Mouse (Mus musculus) heart, postnatal 4 days (tissue): ENCODE results near the gene Tchhl1. TPM values are rescaled to one million over a fixed set of nuclear protein-coding genes. Genes with fewer than 3 reads are reported as not detected.
"Not testable (repeated sequence)": the region's sequence is repeated elsewhere in the genome, so short reads cannot be mapped to it uniquely, and the experiment has no call there.

Source experiments
- DNase-seq: peaks from one replicate; pipeline ENCODE4 v3.0.0; 2021
- total RNA-seq, 2 experiments: library from RNA; stranded (reverse); gene quantifications; 2 replicates each; pipeline ENCODE4 v1.2.3; 2021

The Tchhl1 gene
- total RNA-seq: not detected

DNA sequence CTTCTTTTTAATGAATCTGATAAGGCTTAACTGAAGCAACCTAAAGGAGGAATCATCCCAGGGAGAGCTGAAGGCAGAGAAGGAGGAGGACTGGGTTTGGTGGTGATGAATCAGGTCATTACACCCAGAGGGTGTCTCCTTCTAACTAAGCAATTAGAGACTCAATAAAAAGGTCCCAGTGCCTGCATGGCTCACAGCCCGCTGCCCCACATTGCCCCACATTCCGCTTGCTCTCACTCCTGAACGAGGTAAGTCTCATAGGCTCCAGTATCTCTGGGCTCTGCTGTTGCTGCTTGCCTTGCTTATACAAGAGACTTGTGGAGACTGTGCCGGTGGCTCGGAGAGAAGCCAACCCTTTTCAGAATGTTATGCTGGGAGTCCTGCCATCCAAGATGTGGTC is at the start of gene Tchhl1:
Tchhl1 (plus strand) TSS at position 194 of the 400 bp plus-strand sequence.
- DNase-seq: no peak

GRCm38 (mm10) chr3:93431673-93432072 is 36.9 kb upstream of the Tchhl1 start:
- no peak for DNase-seq

GRCm38 (mm10) chr3:93442030-93442429 is 26.5 kb upstream of the Tchhl1 start, which contains the start of gene Tchh:
Tchh (plus strand) TSS chr3:93442330.
- no peak for DNase-seq

GRCm38 (mm10) chr3:93443501-93444101 is 25.0 kb upstream of the Tchhl1 start:
- peak; percentile 7 for DNase-seq

DNA sequence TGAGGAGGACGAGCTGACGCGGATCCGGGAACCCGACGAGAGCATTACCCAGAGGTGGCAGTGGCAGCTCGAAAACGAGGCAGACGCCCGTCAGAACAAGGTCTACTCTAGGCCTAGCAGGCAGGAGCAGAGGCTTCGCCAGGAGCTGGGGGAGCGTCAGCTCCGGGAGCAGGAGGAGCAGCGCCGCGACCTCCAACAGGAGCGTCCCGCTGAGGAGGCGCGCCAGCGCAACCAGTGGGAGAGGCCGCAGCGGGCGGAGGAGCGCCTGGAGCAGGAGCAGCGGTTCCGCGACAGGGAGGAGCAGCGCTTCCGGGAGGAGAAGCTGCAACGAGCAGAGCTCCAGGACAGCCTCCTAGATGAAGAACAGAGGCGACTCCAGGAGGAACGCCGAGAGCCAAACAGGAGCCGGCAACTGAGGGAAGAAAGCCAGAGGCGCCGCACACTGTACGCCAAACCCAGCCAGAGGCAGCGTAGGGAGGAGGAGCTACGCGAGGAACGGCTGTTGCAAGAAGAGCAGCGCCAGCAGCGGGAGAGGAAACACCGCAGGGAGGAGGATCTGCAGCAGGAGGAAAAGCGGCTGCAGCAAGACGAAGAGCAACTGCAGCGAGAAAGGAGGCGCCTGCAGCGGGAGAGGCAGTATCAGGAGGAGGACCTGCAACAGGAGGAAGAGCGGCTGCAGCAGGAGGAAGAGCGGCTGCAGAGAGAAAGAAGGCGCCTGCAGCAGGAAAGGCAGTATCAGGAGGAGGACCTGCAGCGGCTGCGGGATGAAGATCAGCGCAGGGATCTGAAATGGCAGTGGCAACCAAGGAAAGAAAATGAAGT is 24.0 kb upstream of the Tchhl1 start:
- peak; percentile 66 for DNase-seq

DNA sequence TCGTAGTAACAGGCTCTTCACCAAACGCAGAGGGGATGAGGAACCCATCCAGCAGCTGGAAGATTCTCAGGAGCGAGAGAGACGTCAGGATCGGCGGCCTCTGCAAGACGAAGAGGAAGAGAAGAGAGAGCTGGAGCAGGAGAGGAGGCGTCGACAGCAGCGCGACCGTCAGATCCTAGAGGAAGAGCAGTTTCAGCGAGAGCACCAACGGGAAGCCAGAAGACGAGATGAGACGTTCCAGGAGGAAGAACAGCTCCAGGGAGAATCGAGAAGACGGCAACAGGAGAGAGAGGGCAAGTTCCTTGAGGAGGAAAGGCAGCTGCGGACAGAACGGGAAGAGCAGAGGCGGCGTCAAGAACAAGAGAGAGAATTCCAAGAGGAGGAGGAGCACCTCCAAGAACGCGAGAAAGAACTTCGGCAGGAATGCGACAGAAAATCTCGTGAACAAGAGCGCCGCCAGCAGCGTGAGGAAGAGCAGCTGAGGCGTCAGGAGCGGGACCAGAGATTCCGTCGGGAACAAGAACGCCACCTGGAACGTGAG is 23.3 kb upstream of the Tchhl1 start:
- peak; percentile 22 for DNase-seq

- DNase-seq: peak; percentile 26
These were observed 22.3 kb upstream of the Tchhl1 start for GRCm38 (mm10) chr3:93446128-93446755.

GRCm38 (mm10) chr3:93446756-93447137 is 21.8 kb upstream of the Tchhl1 start:
- DNase-seq: not testable (repeated sequence)

GRCm38 (mm10) chr3:93447138-93447841 is 21.3 kb upstream of the Tchhl1 start:
- peak; percentile 45 for DNase-seq

GRCm38 (mm10) chr3:93466556-93466955 is 2.0 kb upstream of the Tchhl1 start:
- no peak for DNase-seq

- DNase-seq: no peak
These were observed 1.4 kb upstream of the Tchhl1 start for GRCm38 (mm10) chr3:93467130-93467529.

GRCm38 (mm10) chr3:93469629-93470028 is 1.1 kb downstream of the Tchhl1 start:
- DNase-seq: no peak

DNA sequence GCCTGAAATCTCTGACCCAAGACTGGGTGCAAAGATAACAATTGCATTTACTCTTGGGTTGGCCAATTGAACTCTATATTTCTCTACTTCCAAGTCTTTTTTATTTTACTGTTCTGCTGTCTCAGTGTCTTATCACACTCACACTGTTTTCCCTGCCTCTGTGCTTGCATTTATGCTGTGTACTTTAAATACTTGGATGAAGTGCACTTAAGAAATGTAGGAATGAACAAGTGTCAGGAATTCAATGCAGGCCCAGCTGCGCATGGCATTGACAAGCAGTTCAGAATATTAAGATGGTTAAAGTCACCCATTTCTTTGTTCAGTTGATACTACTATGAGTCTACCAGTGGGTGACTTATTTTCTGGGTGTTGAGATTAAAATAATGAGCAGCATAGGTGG is 11.5 kb downstream of the Tchhl1 start:
- DNase-seq: no peak

GRCm38 (mm10) chr3:93481982-93482616 is 13.5 kb downstream of the Tchhl1 start:
- DNase-seq: no peak

GRCm38 (mm10) chr3:93485611-93486010 is 17.1 kb downstream of the Tchhl1 start:
- DNase-seq: no peak

DNA sequence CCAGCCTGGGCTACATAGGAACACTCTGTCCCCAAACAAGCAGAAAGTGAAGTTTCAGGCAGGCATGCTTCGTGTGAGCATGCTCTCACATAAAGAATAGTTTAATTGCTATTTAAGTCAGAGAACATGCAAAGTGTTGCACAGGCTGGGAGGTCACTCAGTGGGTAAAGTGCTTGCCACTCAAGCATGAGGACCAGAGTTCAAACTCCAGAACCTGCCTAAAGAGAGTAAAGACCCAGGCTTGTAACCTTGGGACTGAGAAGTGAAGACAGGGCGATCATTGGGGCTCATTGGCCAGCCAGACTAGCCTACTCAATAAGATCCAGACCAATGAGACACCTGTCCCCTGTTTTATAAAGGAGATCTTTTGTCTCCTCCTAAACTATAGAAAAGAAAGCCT is 20.0 kb downstream of the Tchhl1 start:
- no peak for DNase-seq

DNA sequence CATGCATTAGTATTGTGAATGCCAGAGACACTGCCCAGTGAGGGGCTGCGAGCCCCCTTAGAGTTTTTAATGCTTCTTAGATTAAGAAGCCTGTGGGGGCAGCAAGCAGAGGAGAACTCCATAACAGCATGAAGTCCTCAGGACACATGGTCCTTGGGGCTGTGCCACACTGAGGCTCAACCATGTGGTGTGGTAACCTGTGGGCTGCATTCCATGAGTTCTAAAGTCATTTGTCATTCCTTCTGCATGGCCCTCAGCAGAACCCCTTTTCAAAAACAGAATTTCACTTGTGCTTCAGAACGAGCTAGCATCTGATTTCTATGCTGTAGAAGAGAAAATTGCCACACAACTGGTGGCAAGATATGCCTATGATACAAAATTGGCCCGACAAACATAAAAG is 23.6 kb downstream of the Tchhl1 start:
- no peak for DNase-seq

DNA sequence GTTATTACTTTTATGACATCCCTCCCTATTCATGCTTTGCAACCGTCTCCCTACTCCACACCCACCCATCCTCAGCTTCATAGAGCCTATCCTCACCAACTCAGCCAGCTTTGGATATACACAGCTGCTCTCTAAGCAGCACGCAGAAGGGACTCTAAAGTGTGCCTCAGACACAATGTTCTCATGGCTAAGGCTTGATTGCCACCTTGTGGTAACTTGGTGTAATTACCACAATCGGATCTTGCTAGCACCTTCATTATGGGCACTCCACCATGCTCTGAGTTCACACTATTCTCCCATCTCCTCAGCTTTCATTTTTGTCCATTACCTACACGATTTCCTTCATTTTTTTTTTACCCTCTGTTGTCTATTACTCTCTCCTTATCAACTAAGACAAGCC is 25.4 kb downstream of the Tchhl1 start:
- peak; percentile 56 for DNase-seq

- not testable (repeated sequence) for DNase-seq
These were observed 26.2 kb downstream of the Tchhl1 start for GRCm38 (mm10) chr3:93494774-93495173.

DNA sequence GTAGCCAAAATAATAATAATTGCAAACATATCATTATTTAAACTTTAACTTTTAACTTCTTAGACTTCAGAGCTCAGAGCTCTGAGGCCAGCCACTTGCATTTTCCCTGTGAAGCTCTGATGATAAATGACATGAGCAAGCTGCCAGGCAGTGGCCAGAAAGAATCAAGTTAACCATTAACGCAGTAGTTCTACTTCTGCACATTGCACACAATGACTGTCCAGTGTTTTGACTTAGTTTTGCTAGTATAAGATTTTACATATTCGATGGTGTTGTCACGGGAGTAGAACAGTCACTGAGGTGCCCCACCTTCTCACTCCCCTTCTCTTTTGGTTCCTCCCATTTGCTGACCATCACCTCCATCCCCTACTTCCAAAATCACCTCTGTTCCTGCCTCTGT is 28.6 kb downstream of the Tchhl1 start:
- no peak for DNase-seq

DNA sequence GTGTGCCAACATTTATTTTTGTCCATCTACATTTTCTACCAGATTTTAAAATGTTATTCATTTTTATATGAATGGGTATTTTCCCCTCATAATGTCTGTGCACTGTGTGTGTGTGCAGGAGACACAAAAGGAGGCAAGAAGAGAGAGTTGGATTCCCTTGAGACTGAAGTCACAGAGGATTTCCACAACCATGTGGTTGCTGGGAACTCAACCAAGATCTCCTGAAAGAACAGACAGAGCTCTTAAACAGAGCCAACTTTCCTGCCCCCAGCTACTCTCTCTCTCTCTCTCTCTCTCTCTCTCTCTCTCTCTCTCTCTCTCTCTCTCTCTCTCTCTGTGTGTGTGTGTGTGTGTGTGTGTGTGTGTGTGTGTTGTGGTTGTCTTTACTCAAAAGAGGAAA is 30.6 kb downstream of the Tchhl1 start:
- DNase-seq: no peak

DNA sequence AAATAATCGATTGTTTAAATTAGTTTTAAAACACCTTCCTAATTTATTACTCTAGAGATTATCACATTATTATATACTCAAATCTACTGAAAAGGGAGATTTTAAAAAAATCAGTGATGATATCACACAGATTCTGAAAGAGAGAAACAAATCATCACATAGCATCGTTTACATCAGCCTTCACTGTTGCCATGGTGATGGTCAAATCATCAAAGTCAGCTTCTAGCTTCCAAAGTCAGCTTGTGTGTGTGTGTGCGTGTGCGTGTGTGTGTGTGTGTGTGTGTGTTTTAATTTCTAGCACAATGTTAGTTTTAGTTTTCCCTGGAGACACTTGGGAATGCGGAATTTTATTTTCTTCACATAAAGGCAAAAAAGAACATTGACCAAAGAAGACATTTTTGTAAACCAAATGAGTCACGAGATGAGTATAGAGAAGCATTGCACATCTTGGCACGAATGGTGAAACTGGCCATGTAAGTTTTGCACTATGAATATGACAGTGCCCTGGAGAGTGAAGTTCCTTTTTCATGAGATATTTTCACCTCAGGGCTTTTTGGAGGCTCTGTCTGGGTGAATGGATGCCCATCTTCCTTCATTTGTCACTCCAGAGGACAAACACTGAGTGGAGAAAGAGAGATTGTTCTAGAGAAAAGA is 36.1 kb downstream of the Tchhl1 start:
- DNase-seq: no peak
